Mouse (Mus musculus) midbrain, postnatal 0 days (tissue): Measurements from ENCODE around the gene Nav3. TPM values are rescaled to one million over a fixed set of nuclear protein-coding genes. Genes with fewer than 3 reads are reported as not detected.

ENCODE experiments used
- ATAC-seq: fragments of 200-750 bp; cut with Nextera tagmentation; 2 replicates; pipeline ENCODE4 v1.8.0; 2017; ENCODE audit warnings: moderate number of reproducible peaks, mild to moderate bottlenecking, moderate TSS enrichment, moderate library complexity; ENCODE audit not compliant: low FRiP score
- DNase-seq: peaks from one replicate; pipeline ENCODE4 v3.0.0-alpha.2; 2015; ENCODE audit warnings: low spot score
- H3K27ac ChIP-seq: fragments of 300-500 bp; sonication (generic); 2 replicates; pipeline ENCODE4 v1.5.1; 2014; ENCODE audit warnings: low read depth, mild to moderate bottlenecking, low read length, mixed read lengths
- H3K27me3 ChIP-seq: fragments of 300-500 bp; sonication (generic); 2 replicates; pipeline ENCODE4 v1.6.1; 2014; ENCODE audit warnings: low read length, control low read depth, mixed read lengths; ENCODE audit not compliant: insufficient read depth
- H3K36me3 ChIP-seq: fragments of 300-500 bp; sonication (generic); 2 replicates; pipeline ENCODE4 v1.6.1; 2014; ENCODE audit warnings: low read length, control low read depth, mixed read lengths; ENCODE audit not compliant: insufficient read depth
- H3K4me1 ChIP-seq: fragments of 300-500 bp; sonication (generic); 2 replicates; pipeline ENCODE4 v1.6.1; 2014; ENCODE audit warnings: mild to moderate bottlenecking, control low read depth, antibody characterized with exemption, low read length, mixed read lengths; ENCODE audit not compliant: insufficient read depth
- H3K4me2 ChIP-seq: fragments of 300-500 bp; sonication (generic); 2 replicates; pipeline ENCODE4 v1.6.1; 2014; ENCODE audit warnings: low read depth, mild to moderate bottlenecking, low read length, mixed read lengths; ENCODE audit not compliant: poor library complexity, severe bottlenecking
- H3K4me3 ChIP-seq: fragments of 300-500 bp; sonication (generic); 2 replicates; pipeline ENCODE4 v1.5.1; 2014; ENCODE audit warnings: low read depth, mild to moderate bottlenecking, low read length, moderate library complexity
- H3K9ac ChIP-seq: fragments of 300-500 bp; sonication (generic); replicated peaks from 2 replicates; pipeline ENCODE4 v1.6.1; 2014; ENCODE audit warnings: mild to moderate bottlenecking, low read length, moderate library complexity, mixed read lengths; ENCODE audit not compliant: poor library complexity, severe bottlenecking
- H3K9me3 ChIP-seq: fragments of 300-500 bp; sonication (generic); 2 replicates; pipeline ENCODE4 v1.6.1; 2016; ENCODE audit warnings: low read length, control low read depth
- CTCF ChIP-seq: IDR thresholded peaks from 2 replicates; pipeline ENCODE4 v1.5.1; 2016; ENCODE audit warnings: antibody characterized with exemption, mild to moderate bottlenecking
- WGBS: fragments of 180-500 bp; shearing (Covaris S2); extraction: QIAGEN DNeasy Blood & Tissue Kit; methylation state at CpG from one replicate; pipeline ENCODE4 v1.1.7; 2014; 5-methylcytosine and 5-hydroxymethylcytosine counted together
- polyA plus RNA-seq: library from polyadenylated mRNA; unstranded; fragments of >200 nt; fragmentation: Nextera tagmentation; extraction: Ambion mirVana; gene quantifications from 2 replicates; pipeline ENCODE4 v1.2.1, GENCODE M21; 2015
- total RNA-seq: library from RNA; depleted of rRNA; stranded (reverse); fragments of >200 nt; gene quantifications from 2 replicates; pipeline ENCODE4 v1.2.3, GENCODE M21; 2014; rRNA removed

Gene Nav3
- total RNA-seq (102 and 121 TPM in 2 replicates), polyA plus RNA-seq (17.4 and 18.9 TPM in 2 replicates)

- DNase-seq (peak; percentile 87), ATAC-seq (peak; percentile 89)
- peak within 1 kb of the TSS; percentile 89 for H3K27ac ChIP-seq
- peak within 1 kb of the TSS; percentile 68 for H3K9ac ChIP-seq
- H3K4me3 ChIP-seq = peak within 1 kb of the TSS; percentile 80
- peaks cover 3% of the 10 kb centered on the region for H3K4me1 ChIP-seq
- TF ChIP-seq CTCF = peak; percentile 70
- no peaks in the 10 kb centered on the region for H3K36me3 ChIP-seq
- peak within 1 kb of the TSS; percentile 69 for H3K4me2 ChIP-seq
- no peaks in the 10 kb centered on the region; the same call in 1 of the 2 replicates for H3K27me3 ChIP-seq
- WGBS = under 1% methylated on average over 20 of the region's 50 CpGs
- H3K9me3 ChIP-seq = no peaks in the 10 kb centered on the region
Observed at GRCm38 (mm10) chr10:110455838-110456493, at the start of gene Nav3. Gene Nav3 (minus strand): TSS chr10:110456204.

GRCm38 (mm10) chr10:110485306-110485705 lies 29.3 kb upstream of the Nav3 start:
- WGBS = 46% methylated on average over 5 of the region's 5 CpGs
- no peak overlapping the region for H3K4me2 ChIP-seq
- H3K9me3 ChIP-seq = no peaks in the 10 kb centered on the region
- no peaks in the 10 kb centered on the region for H3K4me1 ChIP-seq
- no peak overlapping the region for H3K27ac ChIP-seq
- H3K4me3 ChIP-seq = no peak overlapping the region
- ATAC-seq = no peak
- H3K9ac ChIP-seq = no peak overlapping the region
- no peaks in the 10 kb centered on the region for H3K36me3 ChIP-seq
- TF ChIP-seq CTCF = no peak
- no peaks in the 10 kb centered on the region for H3K27me3 ChIP-seq
- DNase-seq = no peak

- Histone ChIP-seq H3K9me3 (no peaks in the 10 kb centered on the region), H3K4me1 (no peaks in the 10 kb centered on the region), H3K27ac (no peak overlapping the region), H3K27me3 (no peaks in the 10 kb centered on the region), H3K9ac (no peak overlapping the region), H3K4me3 (no peak overlapping the region), H3K4me2 (no peak overlapping the region), H3K36me3 (no peaks in the 10 kb centered on the region)
- no peak for ATAC-seq
- no peak for TF ChIP-seq CTCF
- no peak for DNase-seq
- 53% methylated on average over 8 of the region's 8 CpGs for WGBS
Observed at GRCm38 (mm10) chr10:110484822-110485221, 28.8 kb upstream of the Nav3 start.

GRCm38 (mm10) chr10:110479189-110479588 lies 23.2 kb upstream of the Nav3 start:
- 84% methylated on average over 3 of the region's 3 CpGs for WGBS
- ATAC-seq = no peak

GRCm38 (mm10) chr10:110477689-110478314 lies 21.8 kb upstream of the Nav3 start:
- no peak overlapping the region for H3K27ac ChIP-seq
- peak; percentile 52 for DNase-seq
- H3K36me3 ChIP-seq = no peaks in the 10 kb centered on the region
- no peaks in the 10 kb centered on the region for H3K4me1 ChIP-seq
- TF ChIP-seq CTCF = no peak
- H3K9me3 ChIP-seq = no peaks in the 10 kb centered on the region
- no peaks in the 10 kb centered on the region for H3K27me3 ChIP-seq
- H3K4me3 ChIP-seq = no peak overlapping the region
- 31% methylated on average over 11 of the region's 11 CpGs for WGBS
- H3K4me2 ChIP-seq = peak overlapping the region; percentile 7; the same call in 1 of the 2 replicates
- no peak overlapping the region for H3K9ac ChIP-seq
- no peak for ATAC-seq

More at GRCm38 (mm10) chr10:110479189-110479588, 23.2 kb upstream of the Nav3 start:
- no peak for DNase-seq
- no peak for TF ChIP-seq CTCF
- Histone ChIP-seq H3K4me3 (no peak overlapping the region), H3K27me3 (no peaks in the 10 kb centered on the region), H3K27ac (no peak overlapping the region), H3K36me3 (no peaks in the 10 kb centered on the region), H3K4me2 (no peak overlapping the region), H3K9ac (no peak overlapping the region), H3K4me1 (no peaks in the 10 kb centered on the region), H3K9me3 (no peaks in the 10 kb centered on the region)

GRCm38 (mm10) chr10:110474107-110474506 lies 18.1 kb upstream of the Nav3 start:
- 89% methylated on average over 1 of the region's 1 CpGs for WGBS
- Histone ChIP-seq H3K4me2 (no peak overlapping the region), H3K9ac (no peak overlapping the region), H3K27me3 (no peaks in the 10 kb centered on the region), H3K9me3 (no peaks in the 10 kb centered on the region), H3K4me1 (no peaks in the 10 kb centered on the region), H3K27ac (no peak overlapping the region), H3K36me3 (no peaks in the 10 kb centered on the region), H3K4me3 (no peak overlapping the region)
- no peak for ATAC-seq
- no peak for TF ChIP-seq CTCF
- DNase-seq = no peak
